Mouse (Mus musculus) liver, adult 2 months (tissue): ENCODE results near the gene Syt6.

ENCODE experiments used
- CTCF ChIP-seq: fragments of 200-500 bp; IDR thresholded peaks from 2 replicates; pipeline ENCODE4 v1.5.1; 2011; ENCODE audit warnings: low read depth, low read length, control low read depth
- POLR2A ChIP-seq: fragments of 200-500 bp; IDR thresholded peaks from 2 replicates; pipeline ENCODE4 v1.6.1; 2011; ENCODE audit warnings: low read length, control low read depth; ENCODE audit not compliant: insufficient read depth; ENCODE audit errors: extremely low read depth

DNA sequence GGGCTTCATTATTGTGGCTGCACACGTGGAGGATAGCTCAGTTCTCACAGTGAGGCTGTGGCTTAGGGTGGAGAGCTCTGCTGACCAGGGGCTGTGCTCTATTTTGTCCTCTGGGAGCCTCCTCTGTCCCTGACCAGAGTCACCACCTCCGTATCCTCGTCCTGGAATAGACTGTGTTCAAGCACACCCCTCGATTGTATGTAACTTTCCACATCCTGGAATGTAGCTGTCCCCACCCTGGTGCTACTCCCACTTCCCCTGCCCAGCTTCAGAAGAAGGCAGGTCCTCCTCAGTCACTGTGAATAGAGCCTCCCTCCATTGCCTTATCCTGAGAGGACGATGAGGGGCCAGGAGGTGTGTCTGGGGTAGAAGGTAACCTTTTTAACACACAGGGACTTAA lies 14.6 kb downstream of the Syt6 start:
- TF ChIP-seq CTCF (no peak), POLR2A (no peak)
